Mouse (Mus musculus): Measurements from ENCODE around the gene Tmprss11a. TPM values are rescaled to one million over a fixed set of nuclear protein-coding genes. Genes with fewer than 3 reads are reported as not detected.

Tmprss11a gene
- polyA plus RNA-seq (2012; rRNA removed) = not detected in 2 replicates

DNA sequence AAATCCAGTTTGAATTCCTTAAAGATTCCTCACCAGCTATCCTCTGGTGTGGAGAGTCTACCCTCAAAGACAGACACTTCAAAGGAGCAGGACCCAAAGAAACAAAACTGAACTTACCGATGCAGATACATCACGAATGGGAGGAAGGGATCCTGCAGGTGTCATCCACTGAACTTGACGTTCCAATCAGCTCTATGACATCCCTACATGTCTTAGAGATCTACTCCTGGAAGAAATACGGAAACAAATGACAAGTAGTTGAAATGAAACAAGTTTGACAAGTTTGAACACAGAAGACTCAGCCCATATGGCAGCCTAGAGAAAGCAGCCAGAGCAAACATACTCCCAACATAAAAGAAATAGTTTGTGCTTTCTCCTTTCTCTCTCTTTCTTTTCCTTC, at the start of gene Tmprss11a:
Tmprss11a (minus strand) TSS at position 101 of the 400 bp plus-strand sequence.
- TF ChIP-seq POLR2A (IDR thresholded peaks at IDR 0.05; ENCODE audit: low read depth, low read length) (no peak), CTCF (IDR thresholded peaks at IDR 0.05; ENCODE audit: extremely low read depth, insufficient read length, insufficient replicate concordance, low read depth, low read length) (no peak)
- H3K4me1 ChIP-seq (ENCODE audit: control insufficient read depth, insufficient read depth, insufficient read length, low read length) = no peaks in the 10 kb centered on the region
- WGBS = 58% methylated on average over 4 of the region's 4 CpGs
- H3K27me3 ChIP-seq (ENCODE audit: control insufficient read depth, insufficient read depth, low read length) = no peaks in the 10 kb centered on the region
- no peak within 1 kb of the TSS for H3K4me3 ChIP-seq (ENCODE audit: low read depth, low read length)
- no peaks in the 10 kb centered on the region for H3K36me3 ChIP-seq (ENCODE audit: control insufficient read depth, insufficient read depth, low read length)
- no peak within 1 kb of the TSS for H3K27ac ChIP-seq (ENCODE audit: insufficient read depth, low read depth, low read length)

GRCm38 (mm10) chr5:86518500-86518899, 49.7 kb upstream of the Tmprss11a start, which contains the start of gene Tmprss11g:
TSS of gene Tmprss11g (minus strand) at chr5:86518600.
- Histone ChIP-seq H3K36me3 (ENCODE audit: control insufficient read depth, insufficient read depth, low read length) (no peaks in the 10 kb centered on the region), H3K4me3 (ENCODE audit: low read depth, low read length) (no peak within 1 kb of the TSS), H3K27me3 (ENCODE audit: control insufficient read depth, insufficient read depth, low read length) (no peaks in the 10 kb centered on the region), H3K27ac (ENCODE audit: insufficient read depth, low read depth, low read length) (no peak within 1 kb of the TSS), H3K4me1 (ENCODE audit: control insufficient read depth, insufficient read depth, insufficient read length, low read length) (no peaks in the 10 kb centered on the region)
- TF ChIP-seq CTCF (IDR thresholded peaks at IDR 0.05; ENCODE audit: extremely low read depth, insufficient read length, insufficient replicate concordance, low read depth, low read length) (no peak), POLR2A (IDR thresholded peaks at IDR 0.05; ENCODE audit: low read depth, low read length) (no peak)
- 58% methylated on average over 9 of the region's 9 CpGs for WGBS

DNA sequence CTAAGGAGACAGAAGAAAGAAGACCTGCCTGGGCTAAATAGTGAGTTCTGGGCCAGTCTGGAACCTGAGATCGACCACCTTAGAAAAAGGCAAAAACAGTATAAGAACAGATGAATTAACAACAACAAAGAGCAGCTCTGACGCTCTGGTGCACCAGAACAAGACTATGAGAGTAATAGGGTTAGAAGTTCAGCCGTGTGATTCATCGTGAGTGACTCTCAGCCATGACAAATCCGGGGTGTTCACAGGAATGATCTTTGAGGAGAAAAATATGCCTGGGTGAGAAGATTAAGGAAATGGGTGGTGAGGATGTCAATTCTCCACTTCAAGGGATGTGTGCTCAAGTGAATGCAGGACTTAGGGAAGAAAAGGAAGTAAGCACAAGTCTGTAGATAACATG, 42.7 kb upstream of the Tmprss11a start:
- no peaks in the 10 kb centered on the region for H3K36me3 ChIP-seq (ENCODE audit: control insufficient read depth, insufficient read depth, low read length)
- TF ChIP-seq CTCF (IDR thresholded peaks at IDR 0.05; ENCODE audit: extremely low read depth, insufficient read length, insufficient replicate concordance, low read depth, low read length) = no peak
- no peak for TF ChIP-seq POLR2A (IDR thresholded peaks at IDR 0.05; ENCODE audit: low read depth, low read length)
- 78% methylated on average over 5 of the region's 5 CpGs for WGBS
- H3K4me1 ChIP-seq (ENCODE audit: control insufficient read depth, insufficient read depth, insufficient read length, low read length) = no peaks in the 10 kb centered on the region
- no peak overlapping the region for H3K4me3 ChIP-seq (ENCODE audit: low read depth, low read length)
- no peaks in the 10 kb centered on the region for H3K27me3 ChIP-seq (ENCODE audit: control insufficient read depth, insufficient read depth, low read length)
- H3K27ac ChIP-seq (ENCODE audit: insufficient read depth, low read depth, low read length) = no peak overlapping the region

DNA sequence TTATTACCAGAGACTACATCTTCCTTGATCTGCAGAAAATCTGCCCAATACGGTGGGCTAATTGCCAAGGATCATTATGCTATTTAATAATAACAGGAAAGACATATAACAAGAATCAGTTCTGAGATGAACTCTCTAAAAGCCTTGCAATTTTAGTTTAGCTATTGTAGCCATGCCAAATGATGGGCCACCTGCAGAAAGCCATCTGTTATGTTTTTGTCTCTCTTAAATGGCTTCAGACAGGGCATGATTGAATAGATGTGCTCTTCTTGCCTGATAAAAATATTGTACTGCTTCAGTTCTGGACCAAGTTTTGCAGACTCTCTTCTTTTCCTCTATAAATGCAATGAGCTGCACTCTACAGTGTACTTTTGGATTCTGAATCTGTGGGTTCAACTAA, 24.7 kb upstream of the Tmprss11a start:
- no peaks in the 10 kb centered on the region for H3K4me1 ChIP-seq (ENCODE audit: control insufficient read depth, insufficient read depth, insufficient read length, low read length)
- no peak for TF ChIP-seq CTCF (IDR thresholded peaks at IDR 0.05; ENCODE audit: extremely low read depth, insufficient read length, insufficient replicate concordance, low read depth, low read length)
- TF ChIP-seq POLR2A (IDR thresholded peaks at IDR 0.05; ENCODE audit: low read depth, low read length) = no peak
- peaks cover 5% of the 10 kb centered on the region; the same call in 1 of the 2 replicates for H3K27me3 ChIP-seq (ENCODE audit: control insufficient read depth, insufficient read depth, low read length)
- no peak overlapping the region for H3K27ac ChIP-seq (ENCODE audit: insufficient read depth, low read depth, low read length)
- H3K4me3 ChIP-seq (ENCODE audit: low read depth, low read length) = no peak overlapping the region
- 18% methylated on average over 1 of the region's 1 CpGs for whole genome bisulfite sequencing
- H3K36me3 ChIP-seq (ENCODE audit: control insufficient read depth, insufficient read depth, low read length) = no peaks in the 10 kb centered on the region

DNA sequence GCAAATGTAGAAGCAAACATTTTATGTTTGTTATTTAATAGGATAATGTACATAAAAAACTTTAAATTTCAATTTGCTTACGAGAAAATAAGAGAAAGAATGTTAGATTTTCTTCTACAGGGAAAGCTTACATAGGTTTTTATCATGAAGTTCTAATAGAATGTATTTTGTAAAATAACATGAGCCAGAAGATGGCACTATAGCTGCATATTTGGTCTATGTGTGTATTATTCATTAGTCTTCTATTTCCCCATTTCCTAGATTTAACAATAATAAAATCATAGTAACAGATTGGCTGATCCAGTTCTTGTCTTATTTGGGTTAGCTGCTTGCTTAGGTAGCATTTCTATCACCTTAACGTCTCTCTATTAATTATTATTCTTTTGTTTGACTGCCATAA, 13.8 kb upstream of the Tmprss11a start:
- no peaks in the 10 kb centered on the region for H3K36me3 ChIP-seq (ENCODE audit: control insufficient read depth, insufficient read depth, low read length)
- no peak overlapping the region for H3K4me3 ChIP-seq (ENCODE audit: low read depth, low read length)
- no peaks in the 10 kb centered on the region; the same call in 1 of the 2 replicates for H3K27me3 ChIP-seq (ENCODE audit: control insufficient read depth, insufficient read depth, low read length)
- WGBS = 38% methylated on average over 2 of the region's 2 CpGs
- no peak overlapping the region for H3K27ac ChIP-seq (ENCODE audit: insufficient read depth, low read depth, low read length)
- no peaks in the 10 kb centered on the region for H3K4me1 ChIP-seq (ENCODE audit: control insufficient read depth, insufficient read depth, insufficient read length, low read length)
- no peak for TF ChIP-seq CTCF (IDR thresholded peaks at IDR 0.05; ENCODE audit: extremely low read depth, insufficient read length, insufficient replicate concordance, low read depth, low read length)
- TF ChIP-seq POLR2A (IDR thresholded peaks at IDR 0.05; ENCODE audit: low read depth, low read length) = no peak

DNA sequence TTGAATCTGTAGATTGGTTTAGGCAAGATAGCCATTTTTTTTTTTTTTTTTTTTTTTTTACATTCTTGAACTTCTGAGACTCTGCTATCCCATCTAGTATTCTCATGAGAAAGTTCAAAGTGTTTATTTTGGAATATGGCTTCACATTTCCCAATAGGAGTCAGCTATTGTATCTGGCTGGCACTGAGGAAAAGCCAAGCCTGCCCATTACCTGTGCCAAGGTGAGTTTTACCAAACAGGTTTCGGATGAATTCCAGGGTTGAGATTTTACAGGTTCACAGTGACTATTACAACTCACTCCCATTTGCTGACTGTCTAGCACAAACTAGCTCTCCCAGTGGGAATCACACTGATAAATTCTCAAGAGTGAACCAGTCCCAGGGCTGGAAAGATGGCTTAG, 13.2 kb upstream of the Tmprss11a start:
- 76% methylated on average over 1 of the region's 1 CpGs for WGBS

DNA sequence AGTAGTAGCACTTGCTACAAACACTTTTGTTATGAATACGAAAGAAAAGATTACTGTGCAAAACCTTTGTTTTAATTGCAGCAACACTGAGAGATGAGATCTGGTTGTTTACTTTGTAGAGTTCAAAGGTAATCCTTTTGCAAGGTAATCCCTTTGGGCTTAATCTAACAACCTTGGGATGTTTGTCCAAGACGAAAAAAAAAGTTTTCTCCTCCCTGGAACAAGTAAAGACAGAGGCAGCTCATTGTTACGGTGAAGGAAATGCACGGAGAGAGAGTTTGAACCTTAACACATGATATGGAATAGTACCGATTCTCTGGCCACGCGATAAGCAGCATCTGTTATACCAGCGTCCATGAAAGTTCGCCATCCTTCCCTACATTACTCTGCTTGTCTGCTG, 5.1 kb upstream of the Tmprss11a start:
- Histone ChIP-seq H3K27ac (ENCODE audit: insufficient read depth, low read depth, low read length) (no peak overlapping the region), H3K36me3 (ENCODE audit: control insufficient read depth, insufficient read depth, low read length) (no peaks in the 10 kb centered on the region), H3K4me1 (ENCODE audit: control insufficient read depth, insufficient read depth, insufficient read length, low read length) (no peaks in the 10 kb centered on the region), H3K4me3 (ENCODE audit: low read depth, low read length) (no peak overlapping the region), H3K27me3 (ENCODE audit: control insufficient read depth, insufficient read depth, low read length) (no peaks in the 10 kb centered on the region)
- TF ChIP-seq CTCF (IDR thresholded peaks at IDR 0.05; ENCODE audit: extremely low read depth, insufficient read length, insufficient replicate concordance, low read depth, low read length) (no peak), POLR2A (IDR thresholded peaks at IDR 0.05; ENCODE audit: low read depth, low read length) (no peak)
- WGBS = 31% methylated on average over 9 of the region's 9 CpGs

More for the DNA sequence above, 13.2 kb upstream of the Tmprss11a start:
- Histone ChIP-seq H3K4me1 (ENCODE audit: control insufficient read depth, insufficient read depth, insufficient read length, low read length) (no peaks in the 10 kb centered on the region), H3K27me3 (ENCODE audit: control insufficient read depth, insufficient read depth, low read length) (no peaks in the 10 kb centered on the region), H3K27ac (ENCODE audit: insufficient read depth, low read depth, low read length) (no peak overlapping the region), H3K4me3 (ENCODE audit: low read depth, low read length) (no peak overlapping the region), H3K36me3 (ENCODE audit: control insufficient read depth, insufficient read depth, low read length) (no peaks in the 10 kb centered on the region)
- TF ChIP-seq POLR2A (IDR thresholded peaks at IDR 0.05; ENCODE audit: low read depth, low read length) = no peak
- no peak for TF ChIP-seq CTCF (IDR thresholded peaks at IDR 0.05; ENCODE audit: extremely low read depth, insufficient read length, insufficient replicate concordance, low read depth, low read length)
